Mouse (Mus musculus): ENCODE measurements around the gene Tbx21. TPM values are rescaled to one million over a fixed set of nuclear protein-coding genes. Genes with fewer than 3 reads are reported as not detected.

Gene Tbx21
- polyA plus RNA-seq, 1 experiment from 2014 or later: 0.13 TPM

DNA sequence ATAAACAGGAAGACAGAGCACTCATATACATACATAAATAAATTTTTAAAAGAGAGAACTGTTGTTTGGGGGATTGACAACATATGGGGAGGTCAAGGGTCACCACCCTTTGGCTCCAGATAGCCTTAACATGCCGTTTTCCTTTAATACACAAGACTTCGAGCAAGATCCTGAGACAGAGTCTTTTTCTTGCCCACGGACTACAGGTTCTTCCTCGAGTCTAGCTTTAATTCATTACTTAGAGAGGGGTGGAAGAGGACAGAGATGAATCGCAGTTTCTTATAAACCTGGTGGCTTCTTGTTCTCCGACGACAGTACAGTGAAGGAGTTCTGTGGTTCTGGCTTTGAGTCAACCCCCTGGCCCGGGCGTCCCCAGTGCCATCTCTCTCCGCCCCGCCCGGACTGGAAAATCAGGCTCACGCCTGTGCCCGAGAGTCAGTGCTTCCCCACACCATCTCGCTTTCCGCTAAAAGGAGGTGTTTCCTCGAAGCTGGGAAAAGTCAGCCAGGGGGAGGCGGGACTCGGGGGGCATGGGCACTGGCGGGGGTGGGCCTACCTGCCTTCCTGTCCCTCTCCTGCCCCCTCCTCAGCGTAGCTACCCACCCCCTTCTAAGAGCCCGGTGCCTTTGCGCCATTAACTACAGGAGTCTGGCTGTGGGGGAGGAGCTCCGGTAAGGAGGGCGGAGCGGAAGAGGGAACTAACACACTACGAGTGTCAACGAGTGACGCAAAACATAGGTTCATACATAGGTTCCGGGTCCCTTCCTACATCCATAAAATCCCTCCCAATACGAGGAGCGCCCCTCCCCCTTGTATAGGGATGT lies 11.7 kb upstream of the Tbx21 start:
- Histone ChIP-seq H3K4me2 (ENCODE audit: low read length) (peak overlapping the region; percentile 70), H3K27me3 (ENCODE audit: control insufficient read depth, insufficient read depth, low read length) (peaks cover 9% of the 10 kb centered on the region; the same call in 1 of the 2 replicates), H3K36me3 (ENCODE audit: control insufficient read depth, insufficient read depth, low read length) (no peaks in the 10 kb centered on the region), H3K9ac (replicated peaks; ENCODE audit: low read length) (peak overlapping the region; percentile 51; the same call in 1 of the 2 replicates), H3K4me1 (ENCODE audit: control insufficient read depth, insufficient read depth, low read length) (peaks cover 4% of the 10 kb centered on the region; the same call in 1 of the 2 replicates), H3K27ac (replicated peaks; ENCODE audit: low read depth, low read length) (no peak overlapping the region), H3K9me3 (ENCODE audit: control insufficient read depth, low read length) (no peaks in the 10 kb centered on the region), H3K4me3 (replicated peaks; ENCODE audit: low read depth, low read length) (peak overlapping the region; percentile 41)
- WGBS: 4% methylated on average over 32 of the region's 32 CpGs
- DNase-seq (peak; percentile 62), ATAC-seq (ENCODE audit: low FRiP score, low TSS enrichment) (0 out of 2 replicates have a peak, but pooled peaks have one; percentile 27)

DNA sequence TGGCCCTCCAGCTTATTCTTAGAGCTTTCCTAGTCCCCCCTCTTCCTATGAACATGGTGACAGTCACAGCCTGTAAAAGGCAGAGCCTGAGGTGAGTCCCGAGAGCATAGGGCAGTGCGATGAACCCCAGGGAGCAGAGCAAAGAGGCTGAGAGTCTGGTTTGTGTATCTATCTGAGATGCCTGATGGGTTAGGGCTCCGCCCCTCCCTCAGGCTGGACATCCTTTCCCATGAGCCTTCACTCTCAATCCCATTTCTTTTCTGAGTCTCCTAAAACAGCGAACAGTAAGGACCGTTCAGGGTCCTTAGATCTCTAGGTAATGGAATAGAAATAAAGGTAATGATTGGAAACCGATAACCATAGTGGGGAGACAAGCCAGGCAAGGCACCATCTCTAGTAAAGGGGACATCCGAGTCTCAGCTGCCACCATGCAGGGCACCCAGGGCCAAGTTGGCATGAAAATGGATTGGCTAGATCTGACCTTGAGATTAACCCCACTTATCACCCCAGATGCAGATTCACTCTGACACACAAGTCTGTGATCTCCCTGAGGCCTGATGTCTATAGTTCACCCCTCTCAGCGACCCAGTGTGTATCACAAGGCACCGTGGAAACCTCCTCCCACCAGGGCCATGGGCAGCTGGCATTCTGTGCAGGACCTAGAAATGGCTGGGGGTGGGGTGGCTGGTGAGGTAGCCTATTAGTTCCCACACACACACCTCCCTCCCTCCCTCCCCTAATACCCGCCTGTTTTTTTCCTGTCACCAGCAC lies 9.3 kb upstream of the Tbx21 start:
- H3K9ac ChIP-seq (replicated peaks; ENCODE audit: low read length): no peak overlapping the region
- peaks cover 9% of the 10 kb centered on the region; the same call in 1 of the 2 replicates for H3K27me3 ChIP-seq (ENCODE audit: control insufficient read depth, insufficient read depth, low read length)
- H3K4me1 ChIP-seq (ENCODE audit: control insufficient read depth, insufficient read depth, low read length): peaks cover 4% of the 10 kb centered on the region; the same call in 1 of the 2 replicates
- no peak for DNase-seq
- ATAC-seq (ENCODE audit: low FRiP score, low TSS enrichment): no peak
- 58% methylated on average over 10 of the region's 10 CpGs for WGBS
- no peak overlapping the region for H3K4me2 ChIP-seq (ENCODE audit: low read length)
- H3K27ac ChIP-seq (replicated peaks; ENCODE audit: low read depth, low read length): no peak overlapping the region
- no peaks in the 10 kb centered on the region for H3K9me3 ChIP-seq (ENCODE audit: control insufficient read depth, low read length)
- H3K4me3 ChIP-seq (replicated peaks; ENCODE audit: low read depth, low read length): no peak overlapping the region
- H3K36me3 ChIP-seq (ENCODE audit: control insufficient read depth, insufficient read depth, low read length): no peaks in the 10 kb centered on the region

GRCm38 (mm10) chr11:97123282-97123890 lies 8.3 kb upstream of the Tbx21 start:
- Histone ChIP-seq H3K9ac (replicated peaks; ENCODE audit: low read length) (no peak overlapping the region), H3K4me2 (ENCODE audit: low read length) (no peak overlapping the region), H3K9me3 (ENCODE audit: control insufficient read depth, low read length) (no peaks in the 10 kb centered on the region), H3K27me3 (ENCODE audit: control insufficient read depth, insufficient read depth, low read length) (peaks cover 6% of the 10 kb centered on the region), H3K27ac (replicated peaks; ENCODE audit: low read depth, low read length) (no peak overlapping the region), H3K36me3 (ENCODE audit: control insufficient read depth, insufficient read depth, low read length) (no peaks in the 10 kb centered on the region), H3K4me3 (replicated peaks; ENCODE audit: low read depth, low read length) (no peak overlapping the region), H3K4me1 (ENCODE audit: control insufficient read depth, insufficient read depth, low read length) (peaks cover 4% of the 10 kb centered on the region; the same call in 1 of the 2 replicates)
- ATAC-seq (ENCODE audit: low FRiP score, low TSS enrichment) (no peak), DNase-seq (no peak)
- 21% methylated on average over 11 of the region's 11 CpGs for WGBS

DNA sequence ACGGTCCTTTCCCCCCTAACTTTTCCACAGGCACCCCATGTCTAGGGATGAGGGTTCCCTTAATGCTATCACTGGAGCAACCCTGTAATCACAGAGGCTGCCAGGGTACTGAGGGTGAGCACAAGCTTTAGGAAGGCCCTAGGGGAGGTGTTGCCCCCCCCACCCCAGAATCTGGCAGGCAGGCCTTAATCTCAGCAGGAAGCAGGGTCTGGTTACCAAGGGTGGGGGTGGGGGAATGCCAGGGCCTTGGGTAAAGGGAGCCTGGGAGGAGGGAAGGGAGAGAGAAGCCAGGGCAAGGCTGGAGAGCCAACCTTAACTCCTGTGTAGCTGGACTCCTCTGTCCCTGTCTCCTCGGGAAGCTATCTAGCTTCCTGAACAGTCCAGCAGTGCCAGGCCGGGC lies 5.5 kb upstream of the Tbx21 start:
- Histone ChIP-seq H3K4me1 (ENCODE audit: control insufficient read depth, insufficient read depth, low read length) (no peaks in the 10 kb centered on the region), H3K9ac (replicated peaks; ENCODE audit: low read length) (no peak overlapping the region), H3K4me3 (replicated peaks; ENCODE audit: low read depth, low read length) (no peak overlapping the region), H3K27me3 (ENCODE audit: control insufficient read depth, insufficient read depth, low read length) (peaks cover 14% of the 10 kb centered on the region), H3K27ac (replicated peaks; ENCODE audit: low read depth, low read length) (no peak overlapping the region), H3K4me2 (ENCODE audit: low read length) (no peak overlapping the region), H3K36me3 (ENCODE audit: control insufficient read depth, insufficient read depth, low read length) (no peaks in the 10 kb centered on the region), H3K9me3 (ENCODE audit: control insufficient read depth, low read length) (no peaks in the 10 kb centered on the region)
- DNase-seq (no peak), ATAC-seq (ENCODE audit: low FRiP score, low TSS enrichment) (no peak)
- 74% methylated on average over 3 of the region's 3 CpGs for WGBS

DNA sequence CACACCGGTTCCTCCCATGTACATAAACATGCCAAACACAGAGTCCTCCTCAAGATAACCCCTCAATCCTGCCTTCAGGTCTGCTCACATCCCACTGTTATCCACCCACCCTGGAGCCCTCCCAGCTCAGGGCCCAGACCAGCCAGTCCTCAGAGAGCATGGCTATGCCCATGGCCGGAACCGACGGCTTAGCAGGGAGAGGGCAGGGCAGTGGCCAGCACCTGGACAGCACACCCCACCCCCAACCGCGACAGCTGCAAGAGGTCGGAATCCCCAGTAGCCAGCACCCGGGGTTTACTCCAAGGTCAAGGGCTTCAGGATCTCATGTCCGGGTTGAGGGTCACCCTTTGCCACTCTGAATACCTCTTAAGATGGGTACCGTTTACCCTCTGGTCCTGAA lies 5.1 kb upstream of the Tbx21 start:
- H3K27ac ChIP-seq (replicated peaks; ENCODE audit: low read depth, low read length): no peak overlapping the region
- no peak overlapping the region for H3K4me2 ChIP-seq (ENCODE audit: low read length)
- ATAC-seq (ENCODE audit: low FRiP score, low TSS enrichment) (no peak), DNase-seq (no peak)
- 49% methylated on average over 10 of the region's 10 CpGs for WGBS
- no peaks in the 10 kb centered on the region for H3K9me3 ChIP-seq (ENCODE audit: control insufficient read depth, low read length)
- H3K9ac ChIP-seq (replicated peaks; ENCODE audit: low read length): no peak overlapping the region
- H3K4me3 ChIP-seq (replicated peaks; ENCODE audit: low read depth, low read length): no peak overlapping the region
- H3K4me1 ChIP-seq (ENCODE audit: control insufficient read depth, insufficient read depth, low read length): peaks cover under 1% of the 10 kb centered on the region; the same call in 1 of the 2 replicates
- no peaks in the 10 kb centered on the region for H3K36me3 ChIP-seq (ENCODE audit: control insufficient read depth, insufficient read depth, low read length)
- peaks cover 18% of the 10 kb centered on the region for H3K27me3 ChIP-seq (ENCODE audit: control insufficient read depth, insufficient read depth, low read length)

- H3K4me3 ChIP-seq (replicated peaks; ENCODE audit: low read depth, low read length): no peak overlapping the region
- peaks cover 48% of the 10 kb centered on the region for H3K27me3 ChIP-seq (ENCODE audit: control insufficient read depth, insufficient read depth, low read length)
- H3K9ac ChIP-seq (replicated peaks; ENCODE audit: low read length): no peak overlapping the region
- H3K4me1 ChIP-seq (ENCODE audit: control insufficient read depth, insufficient read depth, low read length): peaks cover 10% of the 10 kb centered on the region; the same call in 1 of the 2 replicates
- no peak overlapping the region for H3K27ac ChIP-seq (replicated peaks; ENCODE audit: low read depth, low read length)
- no peaks in the 10 kb centered on the region for H3K36me3 ChIP-seq (ENCODE audit: control insufficient read depth, insufficient read depth, low read length)
- 9% methylated on average over 11 of the region's 11 CpGs for WGBS
- DNase-seq: no peak
- ATAC-seq (ENCODE audit: low FRiP score, low TSS enrichment): no peak
- H3K4me2 ChIP-seq (ENCODE audit: low read length): no peak overlapping the region
- H3K9me3 ChIP-seq (ENCODE audit: control insufficient read depth, low read length): no peaks in the 10 kb centered on the region
Measured at GRCm38 (mm10) chr11:97115797-97116196, 666 bp upstream of the Tbx21 start.

DNA sequence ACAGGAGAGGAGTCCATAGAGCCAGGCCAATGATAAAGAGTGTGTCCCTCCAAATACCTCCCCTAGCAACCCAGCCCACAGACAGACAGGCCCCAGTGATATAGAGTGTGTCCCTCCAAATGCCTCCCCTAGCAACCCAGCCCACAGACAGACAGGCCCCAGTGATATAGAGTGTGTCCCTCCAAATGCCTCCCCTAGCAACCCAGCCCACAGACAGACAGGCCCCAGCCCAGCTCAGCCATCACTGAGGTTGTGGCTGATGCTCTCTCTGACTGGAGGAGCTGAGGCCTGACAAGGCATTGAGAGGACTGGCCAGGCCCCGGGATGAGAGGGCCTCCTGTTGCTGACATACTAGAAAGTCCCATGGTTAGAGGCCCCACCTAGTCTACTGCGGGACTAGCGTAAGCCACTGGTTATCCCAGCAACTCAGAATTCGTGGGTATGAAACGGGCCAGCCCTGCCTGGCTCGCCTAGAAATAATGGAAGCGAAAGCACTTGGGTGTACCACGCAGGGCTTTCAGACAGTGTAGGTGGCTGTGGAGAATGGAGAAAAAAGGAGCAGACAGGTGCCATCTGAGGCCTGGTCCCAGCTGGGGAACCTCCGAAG lies 2.5 kb downstream of the Tbx21 start:
- no peak for ATAC-seq (ENCODE audit: low FRiP score, low TSS enrichment)

DNA sequence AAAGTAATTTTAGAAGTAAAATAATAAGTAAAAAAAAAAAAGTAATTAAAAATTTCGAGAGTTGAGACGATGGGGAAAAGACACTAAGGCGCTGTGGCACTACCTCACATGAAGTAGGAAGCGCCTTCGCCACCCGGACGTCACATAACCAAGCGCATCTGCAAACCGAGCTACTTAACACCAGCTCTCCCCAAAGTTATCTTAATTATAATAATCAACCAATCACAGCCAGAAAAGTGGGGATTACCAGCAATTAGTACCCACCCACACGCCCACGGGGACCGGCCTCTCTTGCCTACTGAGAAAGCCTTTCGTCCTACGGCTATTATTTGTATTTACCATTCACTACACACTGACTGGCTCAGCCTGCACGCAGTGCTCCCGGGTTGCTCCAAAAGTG lies 6.2 kb downstream of the Tbx21 start:
- Histone ChIP-seq H3K9me3 (ENCODE audit: control insufficient read depth, low read length) (no peaks in the 10 kb centered on the region), H3K27ac (replicated peaks; ENCODE audit: low read depth, low read length) (no peak overlapping the region), H3K4me2 (ENCODE audit: low read length) (no peak overlapping the region), H3K4me1 (ENCODE audit: control insufficient read depth, insufficient read depth, low read length) (no peaks in the 10 kb centered on the region), H3K9ac (replicated peaks; ENCODE audit: low read length) (no peak overlapping the region), H3K36me3 (ENCODE audit: control insufficient read depth, insufficient read depth, low read length) (no peaks in the 10 kb centered on the region), H3K4me3 (replicated peaks; ENCODE audit: low read depth, low read length) (no peak overlapping the region), H3K27me3 (ENCODE audit: control insufficient read depth, insufficient read depth, low read length) (peaks cover 17% of the 10 kb centered on the region)
- 75% methylated on average over 16 of the region's 16 CpGs for WGBS
- DNase-seq: no peak
- ATAC-seq (ENCODE audit: low FRiP score, low TSS enrichment): no peak

More for the DNA sequence above, 2.5 kb downstream of the Tbx21 start:
- Histone ChIP-seq H3K9ac (replicated peaks; ENCODE audit: low read length) (no peak overlapping the region), H3K4me1 (ENCODE audit: control insufficient read depth, insufficient read depth, low read length) (peaks cover 10% of the 10 kb centered on the region; the same call in 1 of the 2 replicates), H3K4me3 (replicated peaks; ENCODE audit: low read depth, low read length) (no peak overlapping the region), H3K4me2 (ENCODE audit: low read length) (no peak overlapping the region), H3K27me3 (ENCODE audit: control insufficient read depth, insufficient read depth, low read length) (peaks cover 47% of the 10 kb centered on the region), H3K9me3 (ENCODE audit: control insufficient read depth, low read length) (no peaks in the 10 kb centered on the region), H3K27ac (replicated peaks; ENCODE audit: low read depth, low read length) (no peak overlapping the region), H3K36me3 (ENCODE audit: control insufficient read depth, insufficient read depth, low read length) (no peaks in the 10 kb centered on the region)
- no peak for DNase-seq
- WGBS: 79% methylated on average over 9 of the region's 9 CpGs
